Mouse (Mus musculus): ENCODE data around the gene Galnt18. TPM values are rescaled to one million over a fixed set of nuclear protein-coding genes. Genes with fewer than 3 reads are reported as not detected.

The Galnt18 gene
- 20.5 and 21.8 TPM in 2 replicates for polyA plus RNA-seq (2015; fragmentation: Nextera tagmentation; extraction: Ambion mirVana)

- Histone ChIP-seq H3K4me2 (replicated peaks; ENCODE audit: low read depth) (peak within 1 kb of the TSS; percentile 90), H3K9me3 (ENCODE audit: control insufficient read depth, low read length) (no peaks in the 10 kb centered on the region), H3K9ac (ENCODE audit: low read length) (peak within 1 kb of the TSS; percentile 70), H3K4me3 (ENCODE audit: low read depth, low read length) (peak within 1 kb of the TSS; percentile 60), H3K27me3 (ENCODE audit: control insufficient read depth, insufficient read depth, low read length) (no peaks in the 10 kb centered on the region), H3K4me1 (replicated peaks; ENCODE audit: control insufficient read depth, insufficient read depth) (no peaks in the 10 kb centered on the region), H3K27ac (replicated peaks) (peak within 1 kb of the TSS; percentile 70), H3K36me3 (ENCODE audit: control insufficient read depth, insufficient read depth, low read length) (no peaks in the 10 kb centered on the region)
- peak; percentile 92 for DNase-seq (ENCODE audit: low spot score)
- TF ChIP-seq EP300 (optimal IDR thresholded peaks at IDR 0.05) (no peak), CTCF (IDR thresholded peaks at IDR 0.05; ENCODE audit: low read depth) (peak; percentile 54)
- WGBS: under 1% methylated on average over 52 of the region's 52 CpGs
- ATAC-seq (ENCODE audit: low FRiP score, low TSS enrichment): peak; percentile 96
Observed at GRCm38 (mm10) chr7:111779504-111780242, at the start of gene Galnt18. Gene Galnt18, minus strand, starts transcription at chr7:111779977.

- Histone ChIP-seq H3K9ac (ENCODE audit: low read length) (no peak overlapping the region), H3K4me2 (replicated peaks; ENCODE audit: low read depth) (no peak overlapping the region), H3K36me3 (ENCODE audit: control insufficient read depth, insufficient read depth, low read length) (no peaks in the 10 kb centered on the region), H3K27me3 (ENCODE audit: control insufficient read depth, insufficient read depth, low read length) (no peaks in the 10 kb centered on the region), H3K9me3 (ENCODE audit: control insufficient read depth, low read length) (no peaks in the 10 kb centered on the region), H3K27ac (replicated peaks) (no peak overlapping the region), H3K4me3 (ENCODE audit: low read depth, low read length) (no peak overlapping the region), H3K4me1 (replicated peaks; ENCODE audit: control insufficient read depth, insufficient read depth) (no peaks in the 10 kb centered on the region)
- peak; percentile 40; the same call in 1 of the 2 replicates for ATAC-seq (ENCODE audit: low FRiP score, low TSS enrichment)
- DNase-seq (ENCODE audit: low spot score): no peak
- WGBS: 83% methylated on average over 1 of the region's 1 CpGs
- TF ChIP-seq EP300 (optimal IDR thresholded peaks at IDR 0.05): no peak
- TF ChIP-seq CTCF (IDR thresholded peaks at IDR 0.05; ENCODE audit: low read depth): no peak
Observed at GRCm38 (mm10) chr7:111827337-111827736, 47.6 kb upstream of the Galnt18 start.

- ATAC-seq (ENCODE audit: low FRiP score, low TSS enrichment): peak; percentile 54; the same call in 1 of the 2 replicates
- Histone ChIP-seq H3K4me2 (replicated peaks; ENCODE audit: low read depth) (no peak overlapping the region), H3K36me3 (ENCODE audit: control insufficient read depth, insufficient read depth, low read length) (no peaks in the 10 kb centered on the region), H3K27me3 (ENCODE audit: control insufficient read depth, insufficient read depth, low read length) (no peaks in the 10 kb centered on the region), H3K27ac (replicated peaks) (no peak overlapping the region), H3K4me3 (ENCODE audit: low read depth, low read length) (no peak overlapping the region), H3K9me3 (ENCODE audit: control insufficient read depth, low read length) (no peaks in the 10 kb centered on the region), H3K9ac (ENCODE audit: low read length) (no peak overlapping the region), H3K4me1 (replicated peaks; ENCODE audit: control insufficient read depth, insufficient read depth) (no peaks in the 10 kb centered on the region)
- WGBS: 21% methylated on average over 1 of the region's 1 CpGs
- peak; percentile 27 for DNase-seq (ENCODE audit: low spot score)
- no peak for TF ChIP-seq CTCF (IDR thresholded peaks at IDR 0.05; ENCODE audit: low read depth)
- no peak for TF ChIP-seq EP300 (optimal IDR thresholded peaks at IDR 0.05)
Observed at GRCm38 (mm10) chr7:111813093-111813492, 33.3 kb upstream of the Galnt18 start.

GRCm38 (mm10) chr7:111811036-111811435, 31.3 kb upstream of the Galnt18 start:
- 38% methylated on average over 2 of the region's 2 CpGs for WGBS
- H3K4me3 ChIP-seq (ENCODE audit: low read depth, low read length): no peak overlapping the region
- no peaks in the 10 kb centered on the region for H3K36me3 ChIP-seq (ENCODE audit: control insufficient read depth, insufficient read depth, low read length)
- no peak for TF ChIP-seq CTCF (IDR thresholded peaks at IDR 0.05; ENCODE audit: low read depth)
- TF ChIP-seq EP300 (optimal IDR thresholded peaks at IDR 0.05): no peak
- ATAC-seq (ENCODE audit: low FRiP score, low TSS enrichment) (no peak), DNase-seq (ENCODE audit: low spot score) (no peak)
- no peaks in the 10 kb centered on the region for H3K9me3 ChIP-seq (ENCODE audit: control insufficient read depth, low read length)
- no peak overlapping the region for H3K9ac ChIP-seq (ENCODE audit: low read length)
- H3K4me2 ChIP-seq (replicated peaks; ENCODE audit: low read depth): no peak overlapping the region
- H3K27ac ChIP-seq (replicated peaks): no peak overlapping the region; the same call in 1 of the 2 replicates
- no peaks in the 10 kb centered on the region for H3K27me3 ChIP-seq (ENCODE audit: control insufficient read depth, insufficient read depth, low read length)
- H3K4me1 ChIP-seq (replicated peaks; ENCODE audit: control insufficient read depth, insufficient read depth): no peaks in the 10 kb centered on the region

GRCm38 (mm10) chr7:111809796-111810195, 30.0 kb upstream of the Galnt18 start:
- DNase-seq (ENCODE audit: low spot score) (no peak), ATAC-seq (ENCODE audit: low FRiP score, low TSS enrichment) (no peak)
- H3K27ac ChIP-seq (replicated peaks): no peak overlapping the region
- WGBS: 53% methylated on average over 3 of the region's 3 CpGs
- no peak for TF ChIP-seq CTCF (IDR thresholded peaks at IDR 0.05; ENCODE audit: low read depth)
- TF ChIP-seq EP300 (optimal IDR thresholded peaks at IDR 0.05): no peak
- H3K4me2 ChIP-seq (replicated peaks; ENCODE audit: low read depth): no peak overlapping the region
- no peak overlapping the region for H3K9ac ChIP-seq (ENCODE audit: low read length)
- no peak overlapping the region for H3K4me3 ChIP-seq (ENCODE audit: low read depth, low read length)
- no peaks in the 10 kb centered on the region for H3K27me3 ChIP-seq (ENCODE audit: control insufficient read depth, insufficient read depth, low read length)
- no peaks in the 10 kb centered on the region for H3K36me3 ChIP-seq (ENCODE audit: control insufficient read depth, insufficient read depth, low read length)
- no peaks in the 10 kb centered on the region for H3K4me1 ChIP-seq (replicated peaks; ENCODE audit: control insufficient read depth, insufficient read depth)
- no peaks in the 10 kb centered on the region for H3K9me3 ChIP-seq (ENCODE audit: control insufficient read depth, low read length)

- Histone ChIP-seq H3K9me3 (ENCODE audit: control insufficient read depth, low read length) (no peaks in the 10 kb centered on the region), H3K9ac (ENCODE audit: low read length) (no peak overlapping the region), H3K4me2 (replicated peaks; ENCODE audit: low read depth) (no peak overlapping the region), H3K27me3 (ENCODE audit: control insufficient read depth, insufficient read depth, low read length) (no peaks in the 10 kb centered on the region), H3K4me1 (replicated peaks; ENCODE audit: control insufficient read depth, insufficient read depth) (no peaks in the 10 kb centered on the region), H3K4me3 (ENCODE audit: low read depth, low read length) (no peak overlapping the region), H3K27ac (replicated peaks) (no peak overlapping the region; the same call in 1 of the 2 replicates), H3K36me3 (ENCODE audit: control insufficient read depth, insufficient read depth, low read length) (no peaks in the 10 kb centered on the region)
- DNase-seq (ENCODE audit: low spot score) (no peak), ATAC-seq (ENCODE audit: low FRiP score, low TSS enrichment) (peak; percentile 51; the same call in 1 of the 2 replicates)
- TF ChIP-seq EP300 (optimal IDR thresholded peaks at IDR 0.05) (peak; percentile 44), CTCF (IDR thresholded peaks at IDR 0.05; ENCODE audit: low read depth) (no peak)
- WGBS: 90% methylated on average over 1 of the region's 1 CpGs
Observed at GRCm38 (mm10) chr7:111806083-111806482, 26.3 kb upstream of the Galnt18 start.
